Mouse (Mus musculus) lung, embryonic 14.5 days (tissue): Measurements from ENCODE around the gene Slc35f1. TPM values are rescaled to one million over a fixed set of nuclear protein-coding genes. Genes with fewer than 3 reads are reported as not detected.
A peak's percentile ranks its signal among the peaks of the same experiment; 100 is the strongest.

Source experiments
- ATAC-seq: fragments of 200-750 bp; cut with Nextera tagmentation; 2 replicates; pipeline ENCODE4 v1.8.0; 2017; ENCODE audit warnings: mild to moderate bottlenecking, moderate TSS enrichment, moderate library complexity; ENCODE audit not compliant: insufficient read depth
- DNase-seq: peaks from one replicate; pipeline ENCODE4 v3.0.0-alpha.2; 2015
- H3K27ac ChIP-seq: fragments of 300-500 bp; sonication (generic); 2 replicates; pipeline ENCODE4 v1.5.1; 2014; ENCODE audit warnings: low read depth, mild to moderate bottlenecking, moderate library complexity
- H3K27me3 ChIP-seq: fragments of 300-500 bp; sonication (generic); 2 replicates; pipeline ENCODE4 v1.6.1; 2014; ENCODE audit warnings: low read length, control low read depth; ENCODE audit not compliant: insufficient read depth
- H3K36me3 ChIP-seq: fragments of 300-500 bp; sonication (generic); 2 replicates; pipeline ENCODE4 v1.6.1; 2014; ENCODE audit warnings: control low read depth; ENCODE audit not compliant: insufficient read depth
- H3K4me1 ChIP-seq: fragments of 300-500 bp; sonication (generic); 2 replicates; pipeline ENCODE4 v1.6.1; 2014; ENCODE audit warnings: antibody characterized with exemption, control low read depth; ENCODE audit not compliant: insufficient read depth
- H3K4me2 ChIP-seq: fragments of 300-500 bp; sonication (generic); 2 replicates; pipeline ENCODE4 v1.6.1; 2014; ENCODE audit warnings: mild to moderate bottlenecking
- H3K4me3 ChIP-seq: fragments of 300-500 bp; sonication (generic); 2 replicates; pipeline ENCODE4 v1.5.1; 2014; ENCODE audit warnings: low read depth, low read length
- H3K9ac ChIP-seq: fragments of 300-500 bp; sonication (generic); 2 replicates; pipeline ENCODE4 v1.6.1; 2014
- H3K9me3 ChIP-seq: fragments of 300-500 bp; sonication (generic); 2 replicates; pipeline ENCODE4 v1.6.1; 2016; ENCODE audit warnings: low read depth, low read length, control low read depth
- CTCF ChIP-seq: IDR thresholded peaks from 2 replicates; pipeline ENCODE4 v1.5.1; 2016; ENCODE audit warnings: antibody characterized with exemption, low read depth
- WGBS: fragments of 180-500 bp; shearing (Covaris S2); extraction: QIAGEN DNeasy Blood & Tissue Kit; methylation state at CpG from one replicate; pipeline ENCODE4 v1.1.7; 2014; 5-methylcytosine and 5-hydroxymethylcytosine counted together
- polyA plus RNA-seq: library from polyadenylated mRNA; unstranded; fragments of >200 nt; fragmentation: Nextera tagmentation; extraction: Ambion mirVana; gene quantifications from 2 replicates; pipeline ENCODE4 v1.2.1, GENCODE M21; 2014

Gene Slc35f1
- polyA plus RNA-seq, result 1.6 TPM in 2 replicates

DNA sequence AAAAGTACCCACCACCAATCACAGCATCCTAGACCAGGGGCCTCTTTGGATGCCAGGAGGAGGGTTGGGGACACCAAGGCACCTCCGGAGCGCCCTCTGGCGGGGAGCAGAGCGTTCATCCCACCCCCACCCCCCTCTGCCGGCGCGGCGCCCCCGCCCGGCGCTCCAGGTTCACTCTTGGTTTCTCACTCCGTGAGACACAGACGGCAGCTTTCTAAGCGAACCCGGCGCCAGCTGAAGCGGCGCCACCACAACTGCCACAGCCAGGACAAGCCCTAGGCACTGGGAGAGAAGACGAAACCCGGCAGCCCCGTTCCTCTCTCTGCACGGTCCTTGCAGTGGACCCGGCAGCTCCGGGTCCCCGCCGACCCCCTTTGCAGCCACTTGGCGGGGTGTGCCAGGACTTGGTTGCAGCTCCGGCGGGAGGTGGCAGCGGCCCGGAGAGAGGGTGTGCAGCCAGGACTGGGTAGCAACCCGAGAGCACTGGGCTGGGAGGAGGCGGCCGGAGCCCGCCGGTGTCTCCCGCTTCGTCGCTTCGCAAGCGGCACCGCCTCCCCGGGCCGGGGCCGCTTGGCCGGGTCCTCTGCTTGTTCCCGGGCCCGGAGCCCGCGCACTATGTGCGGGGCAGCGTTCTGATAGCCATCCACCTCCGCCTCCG, at the start of gene Slc35f1:
Slc35f1 (plus strand) TSS at position 200 of the 658 bp plus-strand sequence.
- 1% methylated on average over 48 of the region's 54 CpGs for WGBS
- DNase-seq (peak; percentile 87), ATAC-seq (peak; percentile 87)
- H3K4me3 ChIP-seq, result peak within 1 kb of the TSS; percentile 59
- H3K4me1 ChIP-seq, result no peaks in the 10 kb centered on the region
- no peaks in the 10 kb centered on the region for H3K9me3 ChIP-seq
- peaks cover 14% of the 10 kb centered on the region; the same call in 1 of the 2 replicates for H3K27me3 ChIP-seq
- TF ChIP-seq CTCF, result peak; percentile 72
- H3K4me2 ChIP-seq, result peak within 1 kb of the TSS; percentile 90
- H3K36me3 ChIP-seq, result no peaks in the 10 kb centered on the region
- peak within 1 kb of the TSS; percentile 66 for H3K9ac ChIP-seq
- H3K27ac ChIP-seq, result peak within 1 kb of the TSS; percentile 24; the same call in 1 of the 2 replicates

DNA sequence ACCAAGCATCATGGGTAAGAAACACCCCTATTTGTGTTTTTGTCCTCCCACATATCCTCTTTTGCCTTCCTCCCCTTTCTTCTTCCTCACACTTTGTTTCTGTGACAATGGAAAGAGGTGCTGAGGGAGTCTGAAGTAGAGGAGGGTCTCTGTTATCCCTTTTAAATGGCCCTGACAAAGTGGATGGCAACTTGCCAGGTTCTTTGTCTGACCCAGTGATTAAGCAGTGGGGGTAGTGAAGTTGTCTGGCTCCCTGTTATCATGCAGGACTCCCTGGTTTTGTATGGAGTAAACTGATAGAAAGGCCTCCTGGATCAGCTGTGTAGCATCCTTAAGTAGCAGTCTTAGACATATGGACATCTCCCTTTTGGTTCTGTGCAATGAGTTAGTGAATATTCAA, 19.1 kb upstream of the Slc35f1 start:
- Histone ChIP-seq H3K36me3 (no peaks in the 10 kb centered on the region), H3K4me1 (no peaks in the 10 kb centered on the region), H3K4me3 (no peak overlapping the region), H3K27me3 (no peaks in the 10 kb centered on the region), H3K27ac (no peak overlapping the region), H3K9me3 (no peaks in the 10 kb centered on the region), H3K4me2 (no peak overlapping the region), H3K9ac (no peak overlapping the region)
- no peak for ATAC-seq
- DNase-seq, result no peak
- no peak for TF ChIP-seq CTCF

DNA sequence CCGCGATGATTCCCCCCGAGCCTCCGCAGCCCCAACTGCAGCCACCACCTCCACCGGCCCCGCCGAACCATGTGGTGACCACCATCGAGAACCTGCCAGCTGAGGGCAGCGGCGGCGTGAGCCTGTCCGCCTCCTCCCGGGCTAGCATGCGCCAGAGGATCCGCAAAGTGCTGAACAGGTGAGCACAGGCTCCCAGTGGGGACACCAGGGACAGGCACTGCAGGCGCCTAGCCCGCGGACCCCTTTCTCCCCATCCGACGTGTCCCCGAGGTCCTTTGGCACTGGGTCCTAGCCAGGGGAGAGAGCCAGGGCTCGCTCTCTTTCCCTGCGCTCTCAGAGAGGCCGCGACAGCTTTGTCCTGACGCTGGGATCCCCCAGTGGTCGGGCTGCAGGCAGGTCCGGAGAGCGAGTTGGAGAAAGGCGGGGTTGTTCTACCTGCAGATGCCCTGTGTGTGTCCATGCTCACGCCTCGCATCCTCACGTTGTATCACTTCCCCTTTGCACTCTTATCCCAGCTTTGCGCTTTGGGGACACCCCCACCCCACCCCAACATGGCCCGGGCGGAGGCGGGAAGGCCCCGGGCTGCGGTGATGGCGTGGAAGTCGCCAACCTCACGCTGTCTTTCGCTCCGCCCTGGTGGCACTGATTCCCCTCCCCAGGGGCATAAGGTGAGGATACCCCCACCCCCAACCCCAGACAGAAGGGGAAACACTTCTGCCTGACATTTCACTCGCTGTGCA, 829 bp downstream of the Slc35f1 start:
- H3K27ac ChIP-seq, result no peak overlapping the region
- H3K4me3 ChIP-seq, result peak overlapping the region; percentile 59
- peak overlapping the region; percentile 90 for H3K4me2 ChIP-seq
- peaks cover 14% of the 10 kb centered on the region; the same call in 1 of the 2 replicates for H3K27me3 ChIP-seq
- WGBS, result under 1% methylated on average over 45 of the region's 45 CpGs
- H3K9me3 ChIP-seq, result no peaks in the 10 kb centered on the region
- ATAC-seq (peak; percentile 79), DNase-seq (peak; percentile 60)
- 0 out of 2 replicates have a peak, but pooled peaks have one; percentile 3 for TF ChIP-seq CTCF
- H3K9ac ChIP-seq, result peak overlapping the region; percentile 66
- H3K36me3 ChIP-seq, result no peaks in the 10 kb centered on the region
- no peaks in the 10 kb centered on the region for H3K4me1 ChIP-seq

DNA sequence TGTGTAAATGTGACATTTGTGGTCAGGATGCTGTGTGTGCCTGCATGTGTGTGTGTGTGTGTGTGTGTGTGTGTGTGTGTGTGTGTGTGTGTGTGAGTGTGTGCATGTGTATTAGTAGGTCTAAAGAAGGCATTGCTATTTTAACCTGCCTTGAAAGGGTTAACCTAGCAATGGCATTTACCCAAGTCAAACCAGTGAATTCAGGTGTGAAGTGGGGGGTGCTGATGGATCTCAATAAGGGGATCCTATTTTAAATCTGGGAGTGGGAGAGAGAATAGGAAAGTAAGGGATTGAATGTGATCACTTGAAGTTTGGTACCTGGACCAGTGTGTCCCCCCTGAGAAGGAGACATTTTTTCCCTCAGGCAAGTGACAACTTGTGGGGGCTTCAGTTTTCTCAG, 13.4 kb downstream of the Slc35f1 start:
- ATAC-seq, result peak; percentile 33
- no peak overlapping the region for H3K27ac ChIP-seq
- no peaks in the 10 kb centered on the region for H3K27me3 ChIP-seq
- TF ChIP-seq CTCF, result no peak
- no peaks in the 10 kb centered on the region for H3K9me3 ChIP-seq
- H3K4me1 ChIP-seq, result 0 out of 2 replicates have a peak, but pooled peaks cover 2% of the 10 kb centered on the region
- H3K4me2 ChIP-seq, result peak overlapping the region; percentile 78
- no peak for DNase-seq
- no peak overlapping the region for H3K4me3 ChIP-seq
- H3K36me3 ChIP-seq, result no peaks in the 10 kb centered on the region
- H3K9ac ChIP-seq, result no peak overlapping the region

DNA sequence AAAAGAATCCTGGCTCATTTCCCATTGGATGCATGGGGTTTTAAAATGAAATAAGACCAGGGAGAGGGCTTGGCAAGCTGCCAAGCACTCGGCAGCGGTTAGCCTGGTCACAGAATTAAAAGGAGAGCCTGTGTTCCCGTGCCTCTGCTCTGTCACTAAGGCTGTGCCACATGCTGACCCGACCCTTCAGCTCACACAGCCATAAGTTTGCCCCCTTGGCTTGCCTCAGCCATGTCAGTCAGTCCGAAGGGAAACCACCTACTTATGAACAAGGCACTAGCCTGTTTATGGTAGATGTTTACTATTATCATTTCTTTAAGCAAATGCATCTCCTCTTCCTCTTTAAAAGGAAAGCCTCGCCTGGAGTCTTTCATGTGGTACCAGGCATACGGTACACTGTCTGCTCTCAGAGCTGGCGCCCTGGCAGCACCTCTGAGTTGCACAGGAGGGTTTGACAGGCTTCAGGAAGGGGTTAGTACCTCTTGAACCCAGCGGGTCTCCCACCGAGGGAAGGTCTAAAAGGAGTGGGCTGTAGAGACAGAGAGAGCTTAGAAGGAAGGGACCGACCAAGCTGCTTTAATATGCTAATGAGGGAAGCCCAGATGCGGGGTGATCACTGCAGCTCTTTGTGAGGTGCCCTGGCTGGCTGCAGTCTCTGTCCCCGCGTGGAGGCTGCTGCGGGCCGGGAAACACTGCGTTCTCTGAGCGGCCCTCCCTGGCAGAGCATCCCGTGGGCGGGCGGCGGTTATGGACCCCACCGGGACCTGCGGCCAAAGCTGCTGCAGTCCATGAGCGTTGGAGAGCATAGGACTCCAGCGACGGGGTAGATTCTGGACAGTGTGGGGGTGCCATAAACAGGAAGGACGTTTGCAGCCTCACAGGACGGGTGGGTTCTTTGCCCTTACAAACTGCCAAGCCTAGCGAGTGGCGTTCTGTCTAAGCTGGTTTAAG, 14.0 kb downstream of the Slc35f1 start:
- Histone ChIP-seq H3K4me2 (peak overlapping the region; percentile 78), H3K9ac (peak overlapping the region; percentile 47), H3K4me3 (peak overlapping the region; percentile 35), H3K9me3 (no peaks in the 10 kb centered on the region), H3K36me3 (no peaks in the 10 kb centered on the region), H3K27ac (no peak overlapping the region), H3K27me3 (no peaks in the 10 kb centered on the region), H3K4me1 (0 out of 2 replicates have a peak, but pooled peaks cover 2% of the 10 kb centered on the region)
- TF ChIP-seq CTCF, result no peak
- 4% methylated on average over 31 of the region's 31 CpGs for WGBS
- peak; percentile 92 for DNase-seq
- peak; percentile 89 for ATAC-seq

DNA sequence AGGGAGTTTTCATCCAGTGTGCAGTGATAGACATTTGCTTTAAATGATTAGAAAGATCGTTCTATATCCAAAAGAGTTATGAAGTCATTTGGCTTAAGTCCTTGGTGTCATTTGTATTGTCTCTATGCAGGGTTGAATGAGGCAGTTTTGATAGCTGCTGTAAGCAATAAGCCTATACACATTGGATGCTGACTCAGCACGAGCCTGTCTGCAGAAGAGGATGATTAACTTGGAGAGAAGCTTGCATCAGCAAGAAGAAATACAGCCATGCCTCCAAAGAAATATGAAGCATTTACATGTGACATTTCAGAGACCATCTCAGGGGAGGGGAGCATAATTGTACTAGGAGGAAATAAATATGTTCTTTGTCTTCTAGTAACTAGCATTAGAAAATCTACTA, 19.1 kb downstream of the Slc35f1 start:
- Histone ChIP-seq H3K27ac (no peak overlapping the region), H3K36me3 (no peaks in the 10 kb centered on the region), H3K4me2 (no peak overlapping the region), H3K27me3 (no peaks in the 10 kb centered on the region), H3K9me3 (no peaks in the 10 kb centered on the region), H3K4me1 (no peaks in the 10 kb centered on the region), H3K9ac (no peak overlapping the region), H3K4me3 (no peak overlapping the region)
- 54% methylated on average over 2 of the region's 2 CpGs for WGBS
- no peak for TF ChIP-seq CTCF
- no peak for ATAC-seq
- DNase-seq, result no peak
